Mouse (Mus musculus): ENCODE measurements around the gene Vwa8. TPM values are rescaled to one million over a fixed set of nuclear protein-coding genes. Genes with fewer than 3 reads are reported as not detected.

Vwa8 gene
- polyA plus RNA-seq, 2 experiments = 11.8 to 14.0 TPM

DNA sequence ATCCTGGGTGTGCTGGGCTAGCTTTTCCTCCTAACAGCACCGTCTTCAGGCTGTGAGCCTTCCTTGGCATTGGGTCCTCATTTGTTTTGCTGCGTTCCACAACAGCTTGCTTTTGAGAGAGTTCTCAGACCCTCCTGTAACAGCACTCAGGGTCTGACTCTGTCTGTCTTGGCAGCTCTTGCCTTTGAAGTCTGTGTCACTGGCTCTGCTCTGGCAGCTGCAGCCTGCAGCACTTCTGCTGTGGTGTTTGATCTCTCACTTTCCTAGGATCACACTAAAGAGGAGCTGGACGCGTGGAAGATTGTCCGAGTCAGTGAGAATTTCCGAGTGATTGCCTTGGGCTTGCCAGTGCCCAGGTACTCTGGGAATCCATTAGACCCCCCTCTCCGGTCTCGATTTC, 84.5 kb downstream of the Vwa8 start:
- Histone ChIP-seq H3K27ac (replicated peaks; ENCODE audit: low read depth, low read length) (no peak overlapping the region), H3K27me3 (ENCODE audit: control insufficient read depth, insufficient read depth, low read length) (no peaks in the 10 kb centered on the region), H3K36me3 (ENCODE audit: control insufficient read depth, insufficient read depth, low read length) (no peaks in the 10 kb centered on the region; the same call in 1 of the 2 replicates), H3K9me3 (ENCODE audit: control insufficient read depth, low read length) (no peaks in the 10 kb centered on the region), H3K4me3 (replicated peaks; ENCODE audit: low read length) (no peak overlapping the region), H3K4me1 (ENCODE audit: control insufficient read depth, insufficient read depth, low read length) (peaks cover 7% of the 10 kb centered on the region), H3K9ac (ENCODE audit: low read depth, low read length, severe bottlenecking) (no peak overlapping the region), H3K4me2 (replicated peaks; ENCODE audit: low read depth, low read length, severe bottlenecking) (no peak overlapping the region)
- DNase-seq (ENCODE audit: low spot score) = no peak
- TF ChIP-seq POLR2A (IDR thresholded peaks at IDR 0.05; ENCODE audit: borderline replicate concordance, extremely low read depth, insufficient read depth, insufficient read length) = no peak
- no peak for ATAC-seq (ENCODE audit: low FRiP score, low read depth)
- WGBS = 34% methylated on average over 8 of the region's 8 CpGs

DNA sequence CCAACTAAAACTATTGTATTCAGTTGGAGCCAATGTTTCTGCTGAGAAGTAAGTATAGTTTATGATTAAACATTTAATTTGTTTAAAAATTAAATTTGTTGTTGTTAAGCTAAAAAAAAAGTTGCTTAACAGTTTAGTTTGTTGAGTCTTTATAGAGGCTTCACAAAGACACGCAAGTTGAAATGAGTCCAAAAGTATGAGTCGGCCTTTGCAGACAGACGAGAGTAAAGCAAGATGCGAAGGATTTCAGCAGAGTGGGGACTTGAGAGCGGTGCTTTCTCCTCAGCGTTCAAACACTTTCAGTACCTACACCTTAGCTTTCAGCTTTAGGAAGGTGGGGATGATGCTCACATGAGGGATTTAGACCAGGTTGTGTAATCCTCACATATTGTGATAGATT, 85.7 kb downstream of the Vwa8 start:
- Histone ChIP-seq H3K4me1 (ENCODE audit: control insufficient read depth, insufficient read depth, low read length) (peaks cover 7% of the 10 kb centered on the region), H3K4me2 (replicated peaks; ENCODE audit: low read depth, low read length, severe bottlenecking) (no peak overlapping the region), H3K9me3 (ENCODE audit: control insufficient read depth, low read length) (no peaks in the 10 kb centered on the region), H3K36me3 (ENCODE audit: control insufficient read depth, insufficient read depth, low read length) (no peaks in the 10 kb centered on the region; the same call in 1 of the 2 replicates), H3K4me3 (replicated peaks; ENCODE audit: low read length) (no peak overlapping the region), H3K9ac (ENCODE audit: low read depth, low read length, severe bottlenecking) (no peak overlapping the region), H3K27ac (replicated peaks; ENCODE audit: low read depth, low read length) (no peak overlapping the region), H3K27me3 (ENCODE audit: control insufficient read depth, insufficient read depth, low read length) (no peaks in the 10 kb centered on the region)
- 68% methylated on average over 6 of the region's 6 CpGs for WGBS
- no peak for DNase-seq (ENCODE audit: low spot score)
- no peak for ATAC-seq (ENCODE audit: low FRiP score, low read depth)
- TF ChIP-seq POLR2A (IDR thresholded peaks at IDR 0.05; ENCODE audit: borderline replicate concordance, extremely low read depth, insufficient read depth, insufficient read length) = no peak

DNA sequence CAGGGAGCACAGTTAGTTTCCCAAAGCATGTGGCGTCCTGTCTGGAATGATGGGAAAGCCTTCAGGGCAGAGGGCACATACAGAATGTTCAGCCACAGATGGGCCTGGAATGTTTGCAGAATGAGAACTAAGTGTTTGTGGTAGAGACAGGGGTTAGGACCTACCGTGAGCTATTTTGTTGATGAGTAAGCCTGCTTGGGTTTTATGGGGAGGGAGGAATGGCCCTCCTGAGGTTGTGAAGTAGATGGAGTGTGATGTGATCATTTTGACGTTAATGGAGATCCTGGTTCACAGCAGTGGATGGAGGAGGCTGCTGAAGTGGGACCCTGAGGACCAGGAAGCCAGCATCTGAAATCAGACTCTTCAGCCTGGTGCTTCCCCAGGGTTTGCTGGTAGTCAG, 86.9 kb downstream of the Vwa8 start:
- Histone ChIP-seq H3K27me3 (ENCODE audit: control insufficient read depth, insufficient read depth, low read length) (no peaks in the 10 kb centered on the region), H3K9me3 (ENCODE audit: control insufficient read depth, low read length) (no peaks in the 10 kb centered on the region), H3K4me2 (replicated peaks; ENCODE audit: low read depth, low read length, severe bottlenecking) (no peak overlapping the region), H3K27ac (replicated peaks; ENCODE audit: low read depth, low read length) (no peak overlapping the region), H3K9ac (ENCODE audit: low read depth, low read length, severe bottlenecking) (no peak overlapping the region), H3K36me3 (ENCODE audit: control insufficient read depth, insufficient read depth, low read length) (no peaks in the 10 kb centered on the region; the same call in 1 of the 2 replicates), H3K4me1 (ENCODE audit: control insufficient read depth, insufficient read depth, low read length) (peaks cover 7% of the 10 kb centered on the region), H3K4me3 (replicated peaks; ENCODE audit: low read length) (no peak overlapping the region)
- ATAC-seq (ENCODE audit: low FRiP score, low read depth) = peak; percentile 85
- WGBS = 29% methylated on average over 3 of the region's 3 CpGs
- no peak for DNase-seq (ENCODE audit: low spot score)
- no peak for TF ChIP-seq POLR2A (IDR thresholded peaks at IDR 0.05; ENCODE audit: borderline replicate concordance, extremely low read depth, insufficient read depth, insufficient read length)

DNA sequence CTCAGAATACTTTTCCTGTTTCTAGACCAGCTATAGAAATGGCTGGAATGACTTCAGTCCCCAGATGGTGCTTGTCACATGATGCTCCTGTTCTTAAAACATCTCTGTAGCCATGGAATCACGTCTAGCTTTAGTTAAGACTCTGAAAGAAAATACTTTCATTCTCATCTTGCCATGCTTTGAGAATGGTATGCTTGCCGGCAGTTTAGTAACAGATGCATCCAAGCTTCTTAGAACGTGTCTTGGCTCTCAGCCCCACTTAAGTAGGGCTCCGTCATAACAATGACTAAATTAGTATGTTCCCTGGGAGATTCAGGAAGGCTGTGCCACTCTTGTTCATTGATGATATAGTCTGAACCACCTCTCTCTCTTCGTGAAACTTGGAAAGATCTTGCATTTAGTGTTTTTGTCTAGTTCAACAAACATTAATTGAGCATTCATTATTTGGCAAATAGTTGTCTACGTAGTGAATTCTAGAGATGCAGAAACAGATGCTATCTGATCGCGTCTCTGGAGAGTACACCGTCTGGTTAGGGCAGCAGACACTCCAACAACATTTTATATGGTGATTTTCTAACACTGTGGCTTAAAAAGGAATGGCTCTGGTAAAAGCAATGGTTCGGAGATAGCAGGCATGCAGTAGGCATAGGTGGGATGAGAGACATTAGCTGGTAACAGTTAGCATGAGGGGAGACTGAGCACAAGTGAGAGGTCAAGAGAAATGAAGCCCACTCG, 93.1 kb downstream of the Vwa8 start:
- Histone ChIP-seq H3K36me3 (ENCODE audit: control insufficient read depth, insufficient read depth, low read length) (no peaks in the 10 kb centered on the region; the same call in 1 of the 2 replicates), H3K4me1 (ENCODE audit: control insufficient read depth, insufficient read depth, low read length) (0 out of 2 replicates have a peak, but pooled peaks cover 2% of the 10 kb centered on the region), H3K27me3 (ENCODE audit: control insufficient read depth, insufficient read depth, low read length) (no peaks in the 10 kb centered on the region), H3K9ac (ENCODE audit: low read depth, low read length, severe bottlenecking) (no peak overlapping the region), H3K27ac (replicated peaks; ENCODE audit: low read depth, low read length) (no peak overlapping the region), H3K4me2 (replicated peaks; ENCODE audit: low read depth, low read length, severe bottlenecking) (no peak overlapping the region), H3K4me3 (replicated peaks; ENCODE audit: low read length) (no peak overlapping the region), H3K9me3 (ENCODE audit: control insufficient read depth, low read length) (no peaks in the 10 kb centered on the region)
- 77% methylated on average over 11 of the region's 11 CpGs for WGBS
- TF ChIP-seq POLR2A (IDR thresholded peaks at IDR 0.05; ENCODE audit: borderline replicate concordance, extremely low read depth, insufficient read depth, insufficient read length) = no peak
- no peak for ATAC-seq (ENCODE audit: low FRiP score, low read depth)
- DNase-seq (ENCODE audit: low spot score) = no peak

DNA sequence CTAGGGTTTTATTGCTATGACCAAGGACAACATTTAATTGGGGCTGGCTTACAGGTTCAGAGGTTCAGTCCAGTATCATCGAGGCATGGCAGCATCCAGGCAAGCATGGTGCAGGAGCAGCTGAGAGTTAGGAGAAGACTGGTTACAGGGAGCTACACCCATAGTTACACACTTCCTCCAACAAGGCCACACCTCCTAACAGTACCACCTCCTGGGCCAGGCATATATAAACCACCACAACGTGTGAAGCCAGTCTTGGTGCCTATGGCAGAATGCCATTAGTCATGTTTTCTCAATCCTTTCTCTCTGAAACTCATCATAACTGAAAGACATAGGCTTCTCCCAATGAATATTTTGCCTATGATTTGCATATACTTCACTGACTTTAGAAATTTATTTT, 106.9 kb downstream of the Vwa8 start:
- WGBS = 56% methylated on average over 2 of the region's 2 CpGs
- H3K4me3 ChIP-seq (replicated peaks; ENCODE audit: low read length) = no peak overlapping the region

More for the DNA sequence above, 106.9 kb downstream of the Vwa8 start:
- Histone ChIP-seq H3K27ac (replicated peaks; ENCODE audit: low read depth, low read length) (no peak overlapping the region), H3K9ac (ENCODE audit: low read depth, low read length, severe bottlenecking) (no peak overlapping the region), H3K4me2 (replicated peaks; ENCODE audit: low read depth, low read length, severe bottlenecking) (no peak overlapping the region), H3K9me3 (ENCODE audit: control insufficient read depth, low read length) (no peaks in the 10 kb centered on the region), H3K36me3 (ENCODE audit: control insufficient read depth, insufficient read depth, low read length) (peaks cover 7% of the 10 kb centered on the region; the same call in 1 of the 2 replicates), H3K27me3 (ENCODE audit: control insufficient read depth, insufficient read depth, low read length) (no peaks in the 10 kb centered on the region), H3K4me1 (ENCODE audit: control insufficient read depth, insufficient read depth, low read length) (no peaks in the 10 kb centered on the region)
- ATAC-seq (ENCODE audit: low FRiP score, low read depth) = no peak
- TF ChIP-seq POLR2A (IDR thresholded peaks at IDR 0.05; ENCODE audit: borderline replicate concordance, extremely low read depth, insufficient read depth, insufficient read length) = no peak
- no peak for DNase-seq (ENCODE audit: low spot score)

All from limb, embryonic 14.5 days (tissue).